Mouse (Mus musculus): ENCODE measurements around the gene Arid1b.

DNA sequence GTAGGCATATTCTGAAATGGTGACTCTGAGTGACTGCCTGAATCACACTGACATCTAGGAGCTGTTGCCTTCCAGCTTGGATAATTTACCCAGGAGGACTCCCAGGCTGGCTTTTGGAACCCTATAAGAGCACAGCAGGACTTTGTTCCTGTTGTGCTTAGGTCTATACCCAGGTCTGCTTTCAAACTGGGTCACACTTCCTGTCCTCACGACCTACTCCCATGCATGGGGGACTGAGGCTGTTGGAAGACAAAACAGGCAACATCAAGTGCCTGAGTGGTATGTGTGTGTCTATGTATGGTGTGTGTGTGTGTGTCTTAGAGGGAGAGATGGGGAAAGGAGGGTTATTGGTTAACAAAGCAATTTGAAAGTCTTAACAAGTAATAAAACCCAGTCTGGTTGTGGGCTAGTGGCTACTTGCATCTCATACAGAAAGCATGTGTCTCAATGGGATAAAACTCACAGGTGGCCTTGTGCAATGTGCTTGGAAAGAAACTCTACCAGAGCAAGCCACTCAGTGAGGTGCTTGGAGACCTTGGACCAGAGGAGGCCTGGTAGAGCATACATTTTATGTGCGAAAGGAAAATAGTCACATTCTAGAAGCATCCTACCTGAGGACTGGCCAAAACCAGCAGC is 42.2 kb downstream of the Arid1b start:
- TF ChIP-seq CHD2 (IDR thresholded peaks at IDR 0.05; ENCODE audit: low read depth, low read length): no peak
- no peak for TF ChIP-seq HCFC1 (IDR thresholded peaks at IDR 0.05; ENCODE audit: borderline replicate concordance, insufficient read depth, low read length)

All from ES-E14 (cell line).